Mouse (Mus musculus): ENCODE measurements at regions not wholly inside any gene's neighbourhood (a gene's known extent, or its start where the extent isn't known, plus 50 kb on each side); places are given as distances from the start of the nearest gene placed in this dataset.

DNA sequence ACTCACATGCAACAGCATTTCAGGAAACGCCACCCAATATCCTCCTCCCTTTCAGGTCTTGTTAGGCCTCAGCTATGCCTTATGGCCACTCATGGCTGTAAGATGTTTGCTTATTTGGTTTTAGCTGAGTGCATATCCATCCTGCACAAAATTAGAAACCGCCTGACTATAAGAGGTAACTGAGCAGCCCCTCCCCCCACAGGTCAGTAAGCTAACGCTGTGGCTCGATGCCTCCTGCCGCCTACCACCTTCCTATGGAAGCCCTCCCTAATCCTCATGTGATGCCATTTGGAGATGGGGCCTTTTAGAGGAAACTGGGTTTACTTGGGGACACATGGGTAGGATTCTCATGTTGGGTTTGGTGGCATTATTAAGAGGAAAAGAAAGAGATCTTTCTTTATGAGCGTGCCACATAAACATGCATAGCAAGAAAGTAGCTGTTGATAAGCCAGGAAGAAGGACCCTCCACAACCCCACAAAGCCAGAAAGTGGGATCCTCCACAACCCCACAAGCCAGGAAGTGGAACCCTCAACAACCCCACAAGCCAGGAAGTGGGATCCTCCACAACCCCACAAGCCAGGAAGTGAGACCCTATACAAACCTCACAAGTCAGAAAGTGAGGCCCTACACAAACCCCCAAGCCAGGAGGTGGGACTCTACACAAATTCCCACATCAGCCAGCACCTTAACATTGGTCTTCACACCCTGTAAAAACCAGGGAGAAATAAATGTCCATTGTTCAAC, 134.5 kb downstream of the Tmem17 start:
- no peak for TF ChIP-seq POLR2A (IDR thresholded peaks at IDR 0.05; ENCODE audit: low read depth, low read length)
- no peak for TF ChIP-seq CTCF (IDR thresholded peaks at IDR 0.05; ENCODE audit: extremely low read depth, insufficient read depth, insufficient read length, insufficient replicate concordance)

Measured in spleen, adult 2 months (tissue).